Mouse (Mus musculus): Measurements from ENCODE around the gene Dnajc25.

DNA sequence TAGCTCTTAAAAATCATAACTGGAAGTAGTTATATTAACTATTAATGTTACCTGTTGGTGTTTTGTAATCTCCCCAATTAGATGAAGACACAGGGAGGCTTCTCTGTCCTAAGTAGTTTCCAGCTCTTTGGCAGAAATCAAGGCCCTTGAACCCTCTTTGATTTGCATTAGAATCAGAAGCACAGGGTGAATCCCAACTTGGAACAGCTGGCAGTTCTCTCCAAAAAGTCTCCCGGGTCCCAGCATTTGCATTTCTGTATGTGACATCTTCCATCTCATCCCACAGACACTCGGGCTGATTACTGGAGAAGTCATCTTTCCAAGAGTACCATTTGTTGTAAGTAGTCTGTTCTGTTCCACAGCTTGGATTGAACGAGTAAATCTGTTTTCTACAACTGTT lies 52.4 kb downstream of the Dnajc25 start:
- no peak for TF ChIP-seq CTCF (conservative IDR thresholded peaks at IDR 0.05; ENCODE audit: low read length)
- no peak; the same call in 1 of the 2 replicates for TF ChIP-seq NANOG (IDR thresholded peaks at IDR 0.05; ENCODE audit: borderline replicate concordance, low read length)

Measured in E14TG2a.4 (cell line).